Mouse (Mus musculus): ENCODE measurements around the gene Tspan4. TPM values are rescaled to one million over a fixed set of nuclear protein-coding genes. Genes with fewer than 3 reads are reported as not detected.

The Tspan4 gene
- polyA plus RNA-seq, 1 experiment from 2014 or later: 29.7 TPM

GRCm38 (mm10) chr7:141455610-141456314 is 19.3 kb upstream of the Tspan4 start:
- Histone ChIP-seq H3K9me3 (ENCODE audit: control insufficient read depth, low read length) (no peaks in the 10 kb centered on the region), H3K9ac (ENCODE audit: low read length) (peak overlapping the region; percentile 46), H3K36me3 (ENCODE audit: control insufficient read depth, insufficient read depth, low read length) (peaks cover 3% of the 10 kb centered on the region; the same call in 1 of the 2 replicates), H3K27me3 (ENCODE audit: control insufficient read depth, insufficient read depth, low read length) (peaks cover 4% of the 10 kb centered on the region), H3K4me1 (replicated peaks; ENCODE audit: control insufficient read depth, insufficient read depth, low read length) (peaks cover 8% of the 10 kb centered on the region), H3K4me3 (ENCODE audit: low read depth, low read length) (peak overlapping the region; percentile 53), H3K27ac (ENCODE audit: low read depth, low read length) (no peak overlapping the region), H3K4me2 (ENCODE audit: low read depth, low read length, severe bottlenecking) (peak overlapping the region; percentile 88)
- no peak for DNase-seq (ENCODE audit: low spot score)
- WGBS: 3% methylated on average over 23 of the region's 23 CpGs
- ATAC-seq (replicated peaks; ENCODE audit: low FRiP score): peak; percentile 55

- H3K9me3 ChIP-seq (ENCODE audit: control insufficient read depth, low read length): no peaks in the 10 kb centered on the region
- no peak overlapping the region for H3K9ac ChIP-seq (ENCODE audit: low read length)
- peaks cover 13% of the 10 kb centered on the region for H3K27me3 ChIP-seq (ENCODE audit: control insufficient read depth, insufficient read depth, low read length)
- H3K4me1 ChIP-seq (replicated peaks; ENCODE audit: control insufficient read depth, insufficient read depth, low read length): peaks cover 11% of the 10 kb centered on the region
- H3K36me3 ChIP-seq (ENCODE audit: control insufficient read depth, insufficient read depth, low read length): peaks cover 3% of the 10 kb centered on the region; the same call in 1 of the 2 replicates
- no peak overlapping the region for H3K4me2 ChIP-seq (ENCODE audit: low read depth, low read length, severe bottlenecking)
- WGBS: 89% methylated on average over 6 of the region's 6 CpGs
- DNase-seq (ENCODE audit: low spot score) (no peak), ATAC-seq (replicated peaks; ENCODE audit: low FRiP score) (no peak)
- H3K27ac ChIP-seq (ENCODE audit: low read depth, low read length): no peak overlapping the region
- H3K4me3 ChIP-seq (ENCODE audit: low read depth, low read length): no peak overlapping the region
Observed at GRCm38 (mm10) chr7:141456739-141457138, 18.3 kb upstream of the Tspan4 start.

GRCm38 (mm10) chr7:141457236-141457635 is 17.8 kb upstream of the Tspan4 start:
- no peaks in the 10 kb centered on the region; the same call in 1 of the 2 replicates for H3K36me3 ChIP-seq (ENCODE audit: control insufficient read depth, insufficient read depth, low read length)
- H3K27ac ChIP-seq (ENCODE audit: low read depth, low read length): no peak overlapping the region
- no peak overlapping the region for H3K4me2 ChIP-seq (ENCODE audit: low read depth, low read length, severe bottlenecking)
- peaks cover 15% of the 10 kb centered on the region for H3K4me1 ChIP-seq (replicated peaks; ENCODE audit: control insufficient read depth, insufficient read depth, low read length)
- no peak overlapping the region for H3K9ac ChIP-seq (ENCODE audit: low read length)
- ATAC-seq (replicated peaks; ENCODE audit: low FRiP score) (no peak), DNase-seq (ENCODE audit: low spot score) (no peak)
- no peaks in the 10 kb centered on the region for H3K9me3 ChIP-seq (ENCODE audit: control insufficient read depth, low read length)
- 94% methylated on average over 14 of the region's 14 CpGs for WGBS
- peaks cover 18% of the 10 kb centered on the region for H3K27me3 ChIP-seq (ENCODE audit: control insufficient read depth, insufficient read depth, low read length)
- H3K4me3 ChIP-seq (ENCODE audit: low read depth, low read length): no peak overlapping the region

- Histone ChIP-seq H3K4me1 (replicated peaks; ENCODE audit: control insufficient read depth, insufficient read depth, low read length) (peaks cover 15% of the 10 kb centered on the region), H3K4me2 (ENCODE audit: low read depth, low read length, severe bottlenecking) (no peak overlapping the region), H3K36me3 (ENCODE audit: control insufficient read depth, insufficient read depth, low read length) (no peaks in the 10 kb centered on the region), H3K9me3 (ENCODE audit: control insufficient read depth, low read length) (no peaks in the 10 kb centered on the region), H3K9ac (ENCODE audit: low read length) (no peak overlapping the region), H3K4me3 (ENCODE audit: low read depth, low read length) (no peak overlapping the region), H3K27ac (ENCODE audit: low read depth, low read length) (no peak overlapping the region), H3K27me3 (ENCODE audit: control insufficient read depth, insufficient read depth, low read length) (peaks cover 27% of the 10 kb centered on the region)
- ATAC-seq (replicated peaks; ENCODE audit: low FRiP score): no peak
- peak; percentile 79 for DNase-seq (ENCODE audit: low spot score)
- 75% methylated on average over 15 of the region's 15 CpGs for WGBS
Observed at GRCm38 (mm10) chr7:141457986-141458660, 16.9 kb upstream of the Tspan4 start.

GRCm38 (mm10) chr7:141458661-141459060 is 16.4 kb upstream of the Tspan4 start:
- Histone ChIP-seq H3K4me3 (ENCODE audit: low read depth, low read length) (no peak overlapping the region), H3K4me1 (replicated peaks; ENCODE audit: control insufficient read depth, insufficient read depth, low read length) (peaks cover 15% of the 10 kb centered on the region), H3K9me3 (ENCODE audit: control insufficient read depth, low read length) (no peaks in the 10 kb centered on the region), H3K4me2 (ENCODE audit: low read depth, low read length, severe bottlenecking) (no peak overlapping the region), H3K36me3 (ENCODE audit: control insufficient read depth, insufficient read depth, low read length) (no peaks in the 10 kb centered on the region), H3K27me3 (ENCODE audit: control insufficient read depth, insufficient read depth, low read length) (peaks cover 33% of the 10 kb centered on the region), H3K27ac (ENCODE audit: low read depth, low read length) (no peak overlapping the region), H3K9ac (ENCODE audit: low read length) (no peak overlapping the region)
- DNase-seq (ENCODE audit: low spot score) (no peak), ATAC-seq (replicated peaks; ENCODE audit: low FRiP score) (no peak)
- 89% methylated on average over 11 of the region's 11 CpGs for WGBS

- no peaks in the 10 kb centered on the region for H3K9me3 ChIP-seq (ENCODE audit: control insufficient read depth, low read length)
- no peak overlapping the region for H3K4me2 ChIP-seq (ENCODE audit: low read depth, low read length, severe bottlenecking)
- H3K27me3 ChIP-seq (ENCODE audit: control insufficient read depth, insufficient read depth, low read length): peaks cover 39% of the 10 kb centered on the region
- H3K4me3 ChIP-seq (ENCODE audit: low read depth, low read length): no peak overlapping the region
- no peaks in the 10 kb centered on the region for H3K36me3 ChIP-seq (ENCODE audit: control insufficient read depth, insufficient read depth, low read length)
- H3K9ac ChIP-seq (ENCODE audit: low read length): no peak overlapping the region
- DNase-seq (ENCODE audit: low spot score) (no peak), ATAC-seq (replicated peaks; ENCODE audit: low FRiP score) (no peak)
- H3K27ac ChIP-seq (ENCODE audit: low read depth, low read length): no peak overlapping the region
- H3K4me1 ChIP-seq (replicated peaks; ENCODE audit: control insufficient read depth, insufficient read depth, low read length): peaks cover 15% of the 10 kb centered on the region
- WGBS: 90% methylated on average over 17 of the region's 17 CpGs
Observed at GRCm38 (mm10) chr7:141459301-141459711, 15.7 kb upstream of the Tspan4 start.

- H3K27me3 ChIP-seq (ENCODE audit: control insufficient read depth, insufficient read depth, low read length): peaks cover 46% of the 10 kb centered on the region
- no peaks in the 10 kb centered on the region for H3K36me3 ChIP-seq (ENCODE audit: control insufficient read depth, insufficient read depth, low read length)
- no peaks in the 10 kb centered on the region for H3K9me3 ChIP-seq (ENCODE audit: control insufficient read depth, low read length)
- no peak overlapping the region for H3K9ac ChIP-seq (ENCODE audit: low read length)
- no peak for DNase-seq (ENCODE audit: low spot score)
- 81% methylated on average over 5 of the region's 5 CpGs for WGBS
- H3K4me1 ChIP-seq (replicated peaks; ENCODE audit: control insufficient read depth, insufficient read depth, low read length): peaks cover 17% of the 10 kb centered on the region
- H3K4me2 ChIP-seq (ENCODE audit: low read depth, low read length, severe bottlenecking): no peak overlapping the region
- no peak overlapping the region for H3K4me3 ChIP-seq (ENCODE audit: low read depth, low read length)
- H3K27ac ChIP-seq (ENCODE audit: low read depth, low read length): no peak overlapping the region
- no peak for ATAC-seq (replicated peaks; ENCODE audit: low FRiP score)
Observed at GRCm38 (mm10) chr7:141460001-141460390, 15.0 kb upstream of the Tspan4 start.

- Histone ChIP-seq H3K9me3 (ENCODE audit: control insufficient read depth, low read length) (no peaks in the 10 kb centered on the region), H3K4me1 (replicated peaks; ENCODE audit: control insufficient read depth, insufficient read depth, low read length) (peaks cover 17% of the 10 kb centered on the region), H3K27me3 (ENCODE audit: control insufficient read depth, insufficient read depth, low read length) (peaks cover 51% of the 10 kb centered on the region), H3K4me3 (ENCODE audit: low read depth, low read length) (peak within 1 kb of the TSS; percentile 29), H3K27ac (ENCODE audit: low read depth, low read length) (no peak within 1 kb of the TSS), H3K4me2 (ENCODE audit: low read depth, low read length, severe bottlenecking) (peak within 1 kb of the TSS; percentile 50), H3K36me3 (ENCODE audit: control insufficient read depth, insufficient read depth, low read length) (no peaks in the 10 kb centered on the region), H3K9ac (ENCODE audit: low read length) (peak within 1 kb of the TSS; percentile 41)
- ATAC-seq (replicated peaks; ENCODE audit: low FRiP score) (no peak), DNase-seq (ENCODE audit: low spot score) (no peak)
- WGBS: 74% methylated on average over 15 of the region's 15 CpGs
Observed at GRCm38 (mm10) chr7:141460391-141461113, 14.5 kb upstream of the Tspan4 start, which contains the start of gene Cracr2b. Gene Cracr2b, plus strand, starts transcription at chr7:141461094.
